ENCODE assay signal across 23 mouse cellular contexts in genomic region chr9:112828602-112829001, GRCm38 (mm10).
DNase-seq lines count a peak whose midpoint lies in the region; ATAC-seq and TF ChIP-seq lines count a peak whose summit lies in the region.
"Had no signal": no experiment of that assay in that cellular context is flagged by ENCODE, and none has a peak within 500 bp of the region (broad histone marks: within the 10 kb centered on the region; RNA-seq: fewer than 3 reads in every experiment).

No protein-coding gene starts in this region.

- TF ChIP-seq POLR2A in liver, adult 2 months (IDR thresholded peaks at IDR 0.05; ENCODE audit: extremely low read depth, insufficient read depth, low read length), result no peak
- no peak for TF ChIP-seq POLR2A in olfactory bulb, adult 2 months (IDR thresholded peaks at IDR 0.05; ENCODE audit: insufficient read depth, low read depth, low read length)

- no peaks in the 10 kb centered on the region for H3K36me3 ChIP-seq in liver, adult 2 months (ENCODE audit: control insufficient read depth, insufficient read depth, low read length)
- no peaks in the 10 kb centered on the region for H3K36me3 ChIP-seq in liver, embryonic 12.5 days
- H3K36me3 ChIP-seq: heart, embryonic 10.5 days; intestine, embryonic 15.5 days; kidney, embryonic 15.5 days; limb, embryonic 10.5 days; midbrain, embryonic 10.5 days; neural tube, embryonic 15.5 days had no signal

- DNase-seq in adrenal gland, adult (ENCODE audit: inconsistent age in 2 of 2, low spot score in 1 of 2), result peak; percentile 65 to 77
- no peak for DNase-seq in adrenal gland, postnatal 4 days (ENCODE audit: low spot score in 2 of 2)
- DNase-seq in liver, adult 2 months (ENCODE audit: extremely low read depth, low read depth, low spot score), result peak; percentile 10
- DNase-seq in adrenal gland, postnatal 25 days, result peak; percentile 18
- no peak for DNase-seq in yolk sac, embryonic 10.5 days (ENCODE audit: low spot score)
- no peak for DNase-seq in c-Kit-positive CD71-positive TER-119-positive erythroid progenitor cells, embryonic 14.5 days (ENCODE audit: low spot score)
- DNase-seq: cerebellum, adult 9-10 months; gastrocnemius, adult 2 months; kidney, postnatal 4 days; layer of hippocampus, adult 9-11 months; liver; liver, postnatal 0 days had no signal

- H3K27ac ChIP-seq in liver, adult 2 months (replicated peaks; ENCODE audit: insufficient read depth, low read depth, low read length), result no peak overlapping the region
- no peak overlapping the region for H3K27ac ChIP-seq in liver, embryonic 12.5 days
- H3K27ac ChIP-seq in olfactory bulb, adult 2 months (ENCODE audit: insufficient read depth, low read depth, low read length), result peak overlapping the region; percentile 78
- H3K27ac ChIP-seq: gastrocnemius, adult 2 months; heart, embryonic 10.5 days; intestine, embryonic 15.5 days; kidney, embryonic 15.5 days; limb, embryonic 10.5 days; macrophage; midbrain, embryonic 10.5 days; neural tube, embryonic 15.5 days had no signal

- WGBS in liver, adult 2 months, result 56% methylated on average over 4 of the region's 4 CpGs
- WGBS in liver, embryonic 12.5 days (ENCODE audit: insufficient replicate concordance), result 54% methylated on average over 4 of the region's 4 CpGs
- 40% methylated on average over 4 of the region's 4 CpGs for WGBS in olfactory bulb, adult 2 months

- no peak for TF ChIP-seq CTCF in liver, adult 2 months (IDR thresholded peaks at IDR 0.05; ENCODE audit: low read depth, low read length)
- no peak for TF ChIP-seq CTCF in olfactory bulb, adult 2 months (IDR thresholded peaks at IDR 0.05; ENCODE audit: insufficient read depth, low read depth, low read length)

- ATAC-seq in liver, embryonic 12.5 days, result no peak
- ATAC-seq: hindbrain, embryonic 16.5 days; intestine, embryonic 15.5 days; liver, postnatal 0 days; lung, postnatal 0 days had no signal

- H3K79me2 ChIP-seq in liver, adult 2 months (ENCODE audit: control insufficient read depth, insufficient read depth, low read length), result no peaks in the 10 kb centered on the region

- H3K4me1 ChIP-seq in liver, adult 2 months (ENCODE audit: control insufficient read depth, insufficient read depth, low read length), result 0 out of 2 replicates have a peak, but pooled peaks cover 4% of the 10 kb centered on the region
- H3K4me1 ChIP-seq in liver, embryonic 12.5 days, result no peaks in the 10 kb centered on the region
- H3K4me1 ChIP-seq in olfactory bulb, adult 2 months (ENCODE audit: control insufficient read depth, insufficient read depth, low read length), result no peaks in the 10 kb centered on the region
- H3K4me1 ChIP-seq: intestine, embryonic 15.5 days; kidney, embryonic 15.5 days had no signal

- no peaks in the 10 kb centered on the region for H3K27me3 ChIP-seq in liver, adult 2 months (ENCODE audit: control insufficient read depth, insufficient read depth, low read length)
- H3K27me3 ChIP-seq in liver, embryonic 12.5 days (replicated peaks), result no peaks in the 10 kb centered on the region
- H3K27me3 ChIP-seq: intestine, embryonic 15.5 days; kidney, embryonic 15.5 days; neural tube, embryonic 15.5 days had no signal

- H3K9me3 ChIP-seq in liver, embryonic 12.5 days (replicated peaks), result no peaks in the 10 kb centered on the region
- H3K9me3 ChIP-seq: heart, embryonic 10.5 days; intestine, embryonic 15.5 days; kidney, embryonic 15.5 days; limb, embryonic 10.5 days; midbrain, embryonic 10.5 days; neural tube, embryonic 15.5 days had no signal

- H3K4me3 ChIP-seq in liver, adult 2 months (ENCODE audit: insufficient read depth, low read depth, low read length), result no peak overlapping the region
- H3K4me3 ChIP-seq in liver, embryonic 12.5 days, result no peak overlapping the region
- no peak overlapping the region for H3K4me3 ChIP-seq in olfactory bulb, adult 2 months (ENCODE audit: insufficient read depth, low read depth, low read length)
- H3K4me3 ChIP-seq: gastrocnemius, adult 2 months; heart, embryonic 10.5 days; intestine, embryonic 15.5 days; kidney, embryonic 15.5 days; limb, embryonic 10.5 days; midbrain, embryonic 10.5 days; neural tube, embryonic 15.5 days had no signal

- no peak overlapping the region for H3K4me2 ChIP-seq in liver, embryonic 12.5 days
- H3K4me2 ChIP-seq: intestine, embryonic 15.5 days; kidney, embryonic 15.5 days; neural tube, embryonic 15.5 days had no signal

- no peak overlapping the region for H3K9ac ChIP-seq in liver, adult 2 months (ENCODE audit: low read depth, low read length)
- no peak overlapping the region for H3K9ac ChIP-seq in liver, embryonic 12.5 days
- H3K9ac ChIP-seq: intestine, embryonic 15.5 days; kidney, embryonic 15.5 days; liver, postnatal 0 days; neural tube, embryonic 15.5 days had no signal

Comparison
In these comparisons a context has a peak if more than half of its experiments do, and no peak if none do; other contexts are left out.
1. DNase-seq: peak in adrenal gland, adult (2 of 2), liver, adult 2 months (single experiment) and adrenal gland, postnatal 25 days (single experiment); none in adrenal gland, postnatal 4 days (0 of 2), yolk sac, embryonic 10.5 days (single experiment) and c-Kit-positive CD71-positive TER-119-positive erythroid progenitor cells, embryonic 14.5 days (single experiment).